Mouse (Mus musculus): ENCODE results near the gene Olfr963. TPM values are rescaled to one million over a fixed set of nuclear protein-coding genes. Genes with fewer than 3 reads are reported as not detected.

Gene Olfr963
- not detected in 2 replicates for polyA plus RNA-seq (2014; fragmentation: Nextera tagmentation; extraction: Ambion mirVana)

- 80% methylated on average over 1 of the region's 1 CpGs for WGBS
- ATAC-seq (ENCODE audit: insufficient read depth), result no peak
- no peaks in the 10 kb centered on the region for H3K9me3 ChIP-seq (ENCODE audit: low read depth, low read length)
- no peak within 1 kb of the TSS for H3K4me2 ChIP-seq
- H3K4me3 ChIP-seq (ENCODE audit: low read depth, low read length), result no peak within 1 kb of the TSS
- H3K4me1 ChIP-seq (ENCODE audit: insufficient read depth), result no peaks in the 10 kb centered on the region
- DNase-seq, result no peak
- no peak within 1 kb of the TSS for H3K27ac ChIP-seq (ENCODE audit: low read depth)
- no peaks in the 10 kb centered on the region for H3K27me3 ChIP-seq (ENCODE audit: insufficient read depth, low read length)
- TF ChIP-seq CTCF (IDR thresholded peaks at IDR 0.05; ENCODE audit: low read depth), result no peak
- no peaks in the 10 kb centered on the region for H3K36me3 ChIP-seq (ENCODE audit: insufficient read depth)
- no peak within 1 kb of the TSS for H3K9ac ChIP-seq
These were observed at the start of gene Olfr963 for GRCm38 (mm10) chr9:39666905-39667304. TSS of gene Olfr963 (plus strand) at chr9:39667205.

- Histone ChIP-seq H3K36me3 (ENCODE audit: insufficient read depth) (no peaks in the 10 kb centered on the region), H3K27me3 (ENCODE audit: insufficient read depth, low read length) (no peaks in the 10 kb centered on the region), H3K4me3 (ENCODE audit: low read depth, low read length) (no peak within 1 kb of the TSS), H3K9me3 (ENCODE audit: low read depth, low read length) (no peaks in the 10 kb centered on the region), H3K4me2 (no peak within 1 kb of the TSS), H3K9ac (no peak within 1 kb of the TSS), H3K27ac (ENCODE audit: low read depth) (no peak within 1 kb of the TSS), H3K4me1 (ENCODE audit: insufficient read depth) (no peaks in the 10 kb centered on the region)
- no peak for ATAC-seq (ENCODE audit: insufficient read depth)
- WGBS, result 74% methylated on average over 1 of the region's 1 CpGs
- DNase-seq, result no peak
- no peak for TF ChIP-seq CTCF (IDR thresholded peaks at IDR 0.05; ENCODE audit: low read depth)
These were observed 45.9 kb upstream of the Olfr963 start, which contains the start of gene Olfr960 for GRCm38 (mm10) chr9:39621073-39621472. TSS of gene Olfr960 (plus strand) at chr9:39621373.

GRCm38 (mm10) chr9:39623783-39624182 lies 43.2 kb upstream of the Olfr963 start:
- Histone ChIP-seq H3K36me3 (ENCODE audit: insufficient read depth) (no peaks in the 10 kb centered on the region), H3K9me3 (ENCODE audit: low read depth, low read length) (no peaks in the 10 kb centered on the region), H3K4me2 (no peak overlapping the region), H3K27me3 (ENCODE audit: insufficient read depth, low read length) (no peaks in the 10 kb centered on the region), H3K9ac (no peak overlapping the region), H3K27ac (ENCODE audit: low read depth) (no peak overlapping the region), H3K4me3 (ENCODE audit: low read depth, low read length) (no peak overlapping the region), H3K4me1 (ENCODE audit: insufficient read depth) (no peaks in the 10 kb centered on the region)
- no peak for TF ChIP-seq CTCF (IDR thresholded peaks at IDR 0.05; ENCODE audit: low read depth)
- no peak for ATAC-seq (ENCODE audit: insufficient read depth)
- WGBS, result 85% methylated on average over 3 of the region's 3 CpGs
- DNase-seq, result no peak

GRCm38 (mm10) chr9:39624711-39625110 lies 42.3 kb upstream of the Olfr963 start:
- no peak for DNase-seq
- no peak for TF ChIP-seq CTCF (IDR thresholded peaks at IDR 0.05; ENCODE audit: low read depth)
- H3K36me3 ChIP-seq (ENCODE audit: insufficient read depth), result no peaks in the 10 kb centered on the region
- H3K27me3 ChIP-seq (ENCODE audit: insufficient read depth, low read length), result no peaks in the 10 kb centered on the region
- WGBS, result 55% methylated on average over 2 of the region's 2 CpGs
- no peak overlapping the region for H3K4me3 ChIP-seq (ENCODE audit: low read depth, low read length)
- no peak overlapping the region for H3K9ac ChIP-seq
- no peak overlapping the region for H3K4me2 ChIP-seq
- no peaks in the 10 kb centered on the region for H3K4me1 ChIP-seq (ENCODE audit: insufficient read depth)
- ATAC-seq (ENCODE audit: insufficient read depth), result no peak
- no peak overlapping the region for H3K27ac ChIP-seq (ENCODE audit: low read depth)
- no peaks in the 10 kb centered on the region for H3K9me3 ChIP-seq (ENCODE audit: low read depth, low read length)

GRCm38 (mm10) chr9:39629069-39629468 lies 37.9 kb upstream of the Olfr963 start:
- no peak overlapping the region for H3K4me2 ChIP-seq
- no peaks in the 10 kb centered on the region for H3K4me1 ChIP-seq (ENCODE audit: insufficient read depth)
- ATAC-seq (ENCODE audit: insufficient read depth) (no peak), DNase-seq (no peak)
- no peaks in the 10 kb centered on the region for H3K9me3 ChIP-seq (ENCODE audit: low read depth, low read length)
- H3K9ac ChIP-seq, result no peak overlapping the region
- H3K27ac ChIP-seq (ENCODE audit: low read depth), result no peak overlapping the region
- no peak overlapping the region for H3K4me3 ChIP-seq (ENCODE audit: low read depth, low read length)
- no peak for TF ChIP-seq CTCF (IDR thresholded peaks at IDR 0.05; ENCODE audit: low read depth)
- H3K36me3 ChIP-seq (ENCODE audit: insufficient read depth), result no peaks in the 10 kb centered on the region
- WGBS, result 48% methylated on average over 2 of the region's 2 CpGs
- no peaks in the 10 kb centered on the region for H3K27me3 ChIP-seq (ENCODE audit: insufficient read depth, low read length)

GRCm38 (mm10) chr9:39633913-39634594 lies 33.0 kb upstream of the Olfr963 start:
- no peaks in the 10 kb centered on the region for H3K27me3 ChIP-seq (ENCODE audit: insufficient read depth, low read length)
- no peak for TF ChIP-seq CTCF (IDR thresholded peaks at IDR 0.05; ENCODE audit: low read depth)
- H3K4me3 ChIP-seq (ENCODE audit: low read depth, low read length), result no peak overlapping the region
- no peak overlapping the region for H3K9ac ChIP-seq
- H3K4me1 ChIP-seq (ENCODE audit: insufficient read depth), result no peaks in the 10 kb centered on the region
- H3K27ac ChIP-seq (ENCODE audit: low read depth), result no peak overlapping the region
- H3K9me3 ChIP-seq (ENCODE audit: low read depth, low read length), result no peaks in the 10 kb centered on the region
- H3K4me2 ChIP-seq, result no peak overlapping the region
- 30% methylated on average over 4 of the region's 4 CpGs for WGBS
- no peaks in the 10 kb centered on the region for H3K36me3 ChIP-seq (ENCODE audit: insufficient read depth)
- DNase-seq, result no peak
- ATAC-seq (ENCODE audit: insufficient read depth), result no peak

GRCm38 (mm10) chr9:39644785-39645184 lies 22.2 kb upstream of the Olfr963 start, which contains the start of gene Olfr961:
TSS of gene Olfr961 (plus strand) at chr9:39645085.
- DNase-seq (no peak), ATAC-seq (ENCODE audit: insufficient read depth) (no peak)
- no peak within 1 kb of the TSS for H3K9ac ChIP-seq
- H3K9me3 ChIP-seq (ENCODE audit: low read depth, low read length), result no peaks in the 10 kb centered on the region
- H3K27ac ChIP-seq (ENCODE audit: low read depth), result no peak within 1 kb of the TSS
- H3K36me3 ChIP-seq (ENCODE audit: insufficient read depth), result no peaks in the 10 kb centered on the region
- no peaks in the 10 kb centered on the region for H3K4me1 ChIP-seq (ENCODE audit: insufficient read depth)
- H3K4me3 ChIP-seq (ENCODE audit: low read depth, low read length), result no peak within 1 kb of the TSS
- H3K4me2 ChIP-seq, result no peak within 1 kb of the TSS
- no peaks in the 10 kb centered on the region for H3K27me3 ChIP-seq (ENCODE audit: insufficient read depth, low read length)
- no peak for TF ChIP-seq CTCF (IDR thresholded peaks at IDR 0.05; ENCODE audit: low read depth)
